Mouse (Mus musculus): ENCODE data around the gene Plcb4.

DNA sequence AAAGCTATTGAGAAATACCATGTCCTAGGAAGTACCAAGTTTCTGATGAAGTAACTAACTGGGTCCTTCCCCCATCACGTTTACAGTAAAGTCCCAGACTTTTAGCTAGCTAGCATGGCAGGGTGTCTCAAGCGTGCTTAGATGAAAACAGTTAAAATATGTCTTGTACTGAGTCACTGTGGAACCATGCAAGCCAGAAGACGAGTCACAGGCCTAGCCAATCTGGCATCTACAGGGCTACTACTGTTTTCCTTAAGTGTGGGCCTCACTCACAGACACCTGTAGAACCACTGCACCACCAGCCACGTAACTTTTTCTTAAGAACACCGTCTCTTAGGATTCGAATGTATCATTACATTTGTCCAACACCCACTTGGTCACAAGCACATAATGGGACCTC is 278.8 kb downstream of the Plcb4 start:
- TF ChIP-seq POLR2A (IDR thresholded peaks at IDR 0.05; ENCODE audit: control insufficient read depth, extremely low read depth, insufficient read depth, low read length, poor library complexity) (no peak), CTCF (IDR thresholded peaks at IDR 0.05; ENCODE audit: borderline replicate concordance, control insufficient read depth, extremely low read depth, insufficient read depth, low read length, poor library complexity) (no peak)

Data from thymus, adult 2 months (tissue).